1 mouse cellular context compared by ENCODE assay signal in the genomic region with DNA sequence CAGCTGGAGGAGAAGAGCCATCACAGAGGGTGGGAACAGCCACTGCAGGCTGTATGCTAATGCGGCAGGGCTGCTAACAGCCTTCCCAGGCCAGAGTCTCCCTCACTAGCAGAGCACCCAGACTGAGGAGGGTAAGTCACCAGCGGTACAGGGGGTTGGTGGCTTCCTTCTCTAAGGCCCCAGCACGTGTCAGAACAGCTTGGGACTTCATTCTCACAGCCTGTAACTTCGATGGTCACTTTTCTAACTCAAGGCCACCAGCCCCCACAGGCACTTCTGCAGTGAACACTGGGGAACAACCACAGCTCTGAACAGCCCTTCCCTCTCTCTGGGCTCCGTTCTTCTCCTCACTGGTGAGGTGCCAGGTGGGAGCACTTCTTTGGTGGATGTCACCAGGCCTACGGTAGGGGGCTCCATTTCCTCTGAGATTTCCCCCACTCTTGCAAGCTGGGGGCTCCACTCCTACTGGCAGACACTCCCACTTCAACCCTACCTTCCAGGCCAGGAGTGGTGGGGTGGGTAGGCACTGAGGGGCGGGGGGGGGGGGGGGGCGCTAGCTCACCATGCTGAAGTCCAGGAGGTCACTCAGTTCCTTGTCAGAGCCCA.
TF ChIP-seq lines count a peak whose summit lies in the region.

No protein-coding gene starts in this region.

TF ChIP-seq in CH12.LX, 34 proteins besides CTCF, POLR2A, EP300 and RAD21 (continued from another document):
- TF ChIP-seq MXI1 (IDR thresholded peaks at IDR 0.05; ENCODE audit: low read depth, low read length): peak; percentile 23; the same call in 1 of the 2 replicates
